Mouse (Mus musculus): Measurements from ENCODE around the gene Prickle3. TPM values are rescaled to one million over a fixed set of nuclear protein-coding genes. Genes with fewer than 3 reads are reported as not detected.
"Not testable (repeated sequence)": the region's sequence is repeated elsewhere in the genome, so short reads cannot be mapped to it uniquely, and the experiment has no call there.

Prickle3 gene
- total RNA-seq, 2 experiments from 2014 or later: 7.9 to 8.7 TPM

GRCm38 (mm10) chrX:7670921-7671623, 14.0 kb downstream of the Prickle3 start, which contains the start of gene Plp2:
Gene Plp2 (minus strand): TSS chrX:7671390.
- ATAC-seq (ENCODE audit: poor library complexity, severe bottlenecking): peak; percentile 14

GRCm38 (mm10) chrX:7672739-7673138, 15.7 kb downstream of the Prickle3 start:
- no peak for ATAC-seq (ENCODE audit: poor library complexity, severe bottlenecking)

GRCm38 (mm10) chrX:7673578-7674281, 16.7 kb downstream of the Prickle3 start:
- ATAC-seq (ENCODE audit: poor library complexity, severe bottlenecking): peak; percentile 69

- 0 out of 2 replicates have a peak, but pooled peaks have one; percentile 7 for ATAC-seq (ENCODE audit: poor library complexity, severe bottlenecking)
Observed at GRCm38 (mm10) chrX:7674284-7675000, 17.4 kb downstream of the Prickle3 start.

- ATAC-seq (ENCODE audit: poor library complexity, severe bottlenecking): no peak
Observed at GRCm38 (mm10) chrX:7675001-7675380, 17.9 kb downstream of the Prickle3 start.

- ATAC-seq (ENCODE audit: poor library complexity, severe bottlenecking): no peak
Observed at GRCm38 (mm10) chrX:7678986-7679385, 21.9 kb downstream of the Prickle3 start.

GRCm38 (mm10) chrX:7679405-7680056, 22.5 kb downstream of the Prickle3 start:
- ATAC-seq (ENCODE audit: poor library complexity, severe bottlenecking): peak; percentile 99

- no peak for ATAC-seq (ENCODE audit: poor library complexity, severe bottlenecking)
Observed at GRCm38 (mm10) chrX:7680057-7680412, 23.0 kb downstream of the Prickle3 start.

GRCm38 (mm10) chrX:7680864-7681263, 23.8 kb downstream of the Prickle3 start, which contains the start of gene Magix:
Gene Magix (minus strand): TSS chrX:7681251.
- no peak for ATAC-seq (ENCODE audit: poor library complexity, severe bottlenecking)

GRCm38 (mm10) chrX:7688321-7688720, 31.3 kb downstream of the Prickle3 start:
- no peak for ATAC-seq (ENCODE audit: poor library complexity, severe bottlenecking)

- no peak for ATAC-seq (ENCODE audit: poor library complexity, severe bottlenecking)
Observed at GRCm38 (mm10) chrX:7690486-7690885, 33.4 kb downstream of the Prickle3 start.

GRCm38 (mm10) chrX:7692862-7693261, 35.8 kb downstream of the Prickle3 start:
- peak; percentile 46 for ATAC-seq (ENCODE audit: poor library complexity, severe bottlenecking)

GRCm38 (mm10) chrX:7696520-7696919, 39.5 kb downstream of the Prickle3 start:
- no peak for ATAC-seq (ENCODE audit: poor library complexity, severe bottlenecking)

GRCm38 (mm10) chrX:7696954-7697381, 39.9 kb downstream of the Prickle3 start, which contains the start of gene Gpkow:
Gene Gpkow (plus strand): TSS chrX:7697131.
- ATAC-seq (ENCODE audit: poor library complexity, severe bottlenecking): peak; percentile 100

- not testable (repeated sequence) for ATAC-seq (ENCODE audit: poor library complexity, severe bottlenecking)
Observed at GRCm38 (mm10) chrX:7713764-7714134, 56.7 kb downstream of the Prickle3 start.

- peak; percentile 99 for ATAC-seq (ENCODE audit: poor library complexity, severe bottlenecking)
Observed at GRCm38 (mm10) chrX:7714135-7714899, 57.3 kb downstream of the Prickle3 start, which contains the start of gene Wdr45. Gene Wdr45 (plus strand): TSS chrX:7714333.

- not testable (repeated sequence) for ATAC-seq (ENCODE audit: poor library complexity, severe bottlenecking)
Observed at GRCm38 (mm10) chrX:7716058-7716457, 59.0 kb downstream of the Prickle3 start.
